Mouse (Mus musculus) natural killer cell, adult 2 months (primary cell): ENCODE data around the gene Olfr1490.
"Not testable (repeated sequence)": the region's sequence is repeated elsewhere in the genome, so short reads cannot be mapped to it uniquely, and the experiment has no call there.

Experiments
- DNase-seq, 2 experiments: peaks; one replicate each; pipeline ENCODE4 v3.0.0; 2022; ENCODE audit warnings: low spot score in 2 of 2

The Olfr1490 gene

DNA sequence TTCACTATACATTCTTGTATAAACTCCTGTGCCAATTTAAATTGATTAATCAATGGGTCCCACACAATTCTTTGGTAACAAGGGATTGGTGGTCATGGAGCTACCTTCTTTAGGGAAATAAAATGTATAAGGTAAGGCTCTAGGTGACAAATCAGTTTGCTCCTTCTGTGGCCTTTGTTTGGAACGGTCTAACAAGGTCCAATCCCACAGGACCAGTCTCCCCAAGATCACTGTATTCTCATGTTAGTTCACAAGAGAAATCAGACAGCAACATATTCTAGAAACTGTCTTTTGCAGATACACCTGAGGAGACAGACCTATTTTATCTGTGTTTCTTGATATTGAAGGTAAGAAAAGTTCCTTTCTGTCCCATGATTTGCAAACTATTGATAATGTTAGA is at the start of gene Olfr1490:
TSS of gene Olfr1490 (plus strand) at position 301 of the 400 bp plus-strand sequence.
- no peak for DNase-seq

DNA sequence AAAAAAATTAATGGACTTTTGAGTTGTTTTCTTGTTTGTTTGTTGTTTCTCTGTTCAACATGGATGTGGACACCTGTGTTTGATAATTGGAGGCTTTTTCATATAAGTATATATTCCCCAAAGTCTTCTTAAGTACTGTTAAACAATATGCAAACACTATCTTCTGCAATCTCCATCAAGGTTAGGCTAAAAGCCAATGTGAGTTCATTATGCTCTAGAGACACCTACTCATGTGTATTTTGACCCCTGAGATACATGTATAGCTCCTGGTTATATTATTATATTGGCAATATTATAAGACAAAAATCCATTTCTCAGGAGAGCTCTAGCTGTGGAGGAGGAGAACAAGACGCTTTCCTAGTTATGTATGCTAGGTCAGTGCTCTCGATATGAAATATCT is 33.8 kb upstream of the Olfr1490 start, which contains the start of gene Olfr1487:
TSS of gene Olfr1487 (plus strand) at position 301 of the 400 bp plus-strand sequence.
- DNase-seq = not testable (repeated sequence)

DNA sequence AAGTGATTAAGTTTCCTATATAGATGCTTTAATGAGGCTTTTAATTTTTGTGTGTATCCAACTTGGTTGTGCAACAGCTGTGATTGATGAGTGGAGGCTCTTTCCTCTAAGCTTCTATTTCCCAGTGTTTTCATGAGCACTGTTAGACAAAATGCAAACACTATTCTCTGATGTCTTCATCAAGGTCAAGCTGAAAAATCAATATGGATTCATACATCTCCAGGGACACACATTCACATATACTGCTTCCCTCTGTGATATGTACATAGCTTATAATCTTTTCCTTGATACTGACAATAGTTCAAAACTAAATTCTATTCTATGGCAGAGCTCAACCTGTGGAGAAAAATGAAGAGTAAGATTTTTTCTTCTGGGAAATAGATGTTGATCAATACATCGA is 19.6 kb upstream of the Olfr1490 start, which contains the start of gene Olfr1489:
TSS of gene Olfr1489 (plus strand) at position 301 of the 400 bp plus-strand sequence.
- DNase-seq = no peak

DNA sequence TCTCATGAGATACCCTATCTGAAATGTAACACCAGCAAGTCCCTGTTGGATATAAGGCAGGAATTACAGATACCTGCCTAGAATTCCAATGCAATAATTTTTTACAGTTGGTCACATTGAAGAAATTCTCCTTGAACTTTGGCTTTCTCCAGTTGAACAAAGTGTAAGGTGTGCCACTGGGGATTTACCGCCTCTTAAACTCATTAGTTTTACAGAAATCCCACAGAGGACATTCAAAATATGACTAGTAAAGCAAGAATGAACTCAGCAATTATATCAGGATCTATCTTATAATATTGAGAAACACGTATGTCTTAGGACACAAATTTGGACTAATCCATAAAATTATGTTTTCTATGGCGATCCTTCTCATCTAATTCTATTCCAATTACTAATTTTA is 46.1 kb downstream of the Olfr1490 start, which contains the start of gene Olfr1491:
TSS of gene Olfr1491 (plus strand) at position 301 of the 400 bp plus-strand sequence.
- no peak for DNase-seq
